Mouse (Mus musculus) testis, adult 2 months (tissue): ENCODE results near the gene Tbx5.

Experiments
- CTCF ChIP-seq: fragments of 200-500 bp; IDR thresholded peaks from 2 replicates; pipeline ENCODE4 v1.5.1; 2012; ENCODE audit warnings: low read depth, mild to moderate bottlenecking, inconsistent platforms, low read length, moderate library complexity; ENCODE audit not compliant: control insufficient read depth, insufficient read depth, insufficient replicate concordance
- POLR2A ChIP-seq: fragments of 200-500 bp; IDR thresholded peaks from 2 replicates; pipeline ENCODE4 v1.6.1; 2012; ENCODE audit warnings: low read depth, mild to moderate bottlenecking, inconsistent platforms, low read length, moderate library complexity; ENCODE audit not compliant: control insufficient read depth

GRCm38 (mm10) chr5:119803411-119804251, 28.8 kb upstream of the Tbx5 start:
- TF ChIP-seq POLR2A, result no peak
- TF ChIP-seq CTCF, result no peak
